Mouse (Mus musculus) gastrocnemius, postnatal 4 days (tissue): ENCODE measurements at regions not wholly inside any gene's neighbourhood (a gene's known extent, or its start where the extent isn't known, plus 50 kb on each side); places are given as distances from the start of the nearest gene placed in this dataset. TPM values are rescaled to one million over a fixed set of nuclear protein-coding genes. Genes with fewer than 3 reads are reported as not detected.

Source experiments
- DNase-seq, 2 experiments: peaks; one replicate each; pipeline ENCODE4 v3.0.0; 2021 to 2022; ENCODE audit warnings: low spot score in 2 of 2, mixed read lengths in 2 of 2
- microRNA-seq: library from miRNA; unstranded; fragments of <30 nt; microRNA quantifications from one replicate; pipeline ENCODE4 v1.2.0, GENCODE M21; 2021

- DNase-seq: no peak
Measured at GRCm38 (mm10) chr2:84264485-84264884, 160.7 kb downstream of the Calcrl start.

- no peak for DNase-seq
Measured at GRCm38 (mm10) chr2:84265002-84265401, 160.2 kb downstream of the Calcrl start.

GRCm38 (mm10) chr2:84266158-84266557 lies 159.1 kb downstream of the Calcrl start:
- DNase-seq: no peak

- no peak for DNase-seq
Measured at GRCm38 (mm10) chr2:84266883-84267554, 158.2 kb downstream of the Calcrl start.

GRCm38 (mm10) chr2:84274038-84274724 lies 151.0 kb downstream of the Calcrl start:
- DNase-seq: no peak

- DNase-seq: no peak
Measured at GRCm38 (mm10) chr2:84277181-84277580, 148.0 kb downstream of the Calcrl start.

Small RNA genes lying in the stretch of these regions (microRNA-seq; reads per million reads assigned to microRNA genes)
- gene Gm25972: not detected
